Mouse (Mus musculus) hindbrain, embryonic 12.5 days (tissue): ENCODE data around the gene Ankrd11. TPM values are rescaled to one million over a fixed set of nuclear protein-coding genes. Genes with fewer than 3 reads are reported as not detected.

Experiments
- ATAC-seq: fragments of 200-750 bp; cut with Nextera tagmentation; 2 replicates; pipeline ENCODE4 v1.8.0; 2017; ENCODE audit warnings: moderate TSS enrichment; ENCODE audit not compliant: low FRiP score
- H3K27ac ChIP-seq: fragments of 300-500 bp; sonication (generic); 2 replicates; pipeline ENCODE4 v1.5.1; 2016; ENCODE audit warnings: mild to moderate bottlenecking
- H3K27me3 ChIP-seq: fragments of 300-500 bp; sonication (generic); 2 replicates; pipeline ENCODE4 v1.6.1; 2016; ENCODE audit warnings: mild to moderate bottlenecking
- H3K36me3 ChIP-seq: fragments of 300-500 bp; sonication (generic); 2 replicates; pipeline ENCODE4 v1.6.1; 2016; ENCODE audit warnings: mild to moderate bottlenecking
- H3K4me1 ChIP-seq: fragments of 300-500 bp; sonication (generic); 2 replicates; pipeline ENCODE4 v1.6.1; 2016
- H3K4me2 ChIP-seq: fragments of 300-500 bp; sonication (generic); replicated peaks from 2 replicates; pipeline ENCODE4 v1.6.1; 2016; ENCODE audit warnings: mild to moderate bottlenecking
- H3K4me3 ChIP-seq: fragments of 300-500 bp; sonication (generic); 2 replicates; pipeline ENCODE4 v1.5.1; 2016; ENCODE audit warnings: mild to moderate bottlenecking
- H3K9ac ChIP-seq: fragments of 300-500 bp; sonication (generic); 2 replicates; pipeline ENCODE4 v1.6.1; 2016; ENCODE audit warnings: mild to moderate bottlenecking, moderate library complexity
- H3K9me3 ChIP-seq: fragments of 300-500 bp; sonication (generic); replicated peaks from 2 replicates; pipeline ENCODE4 v1.6.1; 2016; ENCODE audit warnings: mild to moderate bottlenecking
- WGBS: fragments of 180-500 bp; shearing (Covaris S2); methylation state at CpG from one replicate; pipeline ENCODE4 v1.1.7; 2016; 5-methylcytosine and 5-hydroxymethylcytosine counted together
- polyA plus RNA-seq: library from polyadenylated mRNA; unstranded; fragments of >200 nt; fragmentation: Nextera tagmentation; extraction: Ambion mirVana; gene quantifications from 2 replicates; pipeline ENCODE4 v1.2.1, GENCODE M21; 2016

Ankrd11 gene
- polyA plus RNA-seq, result 87.0 and 90.1 TPM in 2 replicates

DNA sequence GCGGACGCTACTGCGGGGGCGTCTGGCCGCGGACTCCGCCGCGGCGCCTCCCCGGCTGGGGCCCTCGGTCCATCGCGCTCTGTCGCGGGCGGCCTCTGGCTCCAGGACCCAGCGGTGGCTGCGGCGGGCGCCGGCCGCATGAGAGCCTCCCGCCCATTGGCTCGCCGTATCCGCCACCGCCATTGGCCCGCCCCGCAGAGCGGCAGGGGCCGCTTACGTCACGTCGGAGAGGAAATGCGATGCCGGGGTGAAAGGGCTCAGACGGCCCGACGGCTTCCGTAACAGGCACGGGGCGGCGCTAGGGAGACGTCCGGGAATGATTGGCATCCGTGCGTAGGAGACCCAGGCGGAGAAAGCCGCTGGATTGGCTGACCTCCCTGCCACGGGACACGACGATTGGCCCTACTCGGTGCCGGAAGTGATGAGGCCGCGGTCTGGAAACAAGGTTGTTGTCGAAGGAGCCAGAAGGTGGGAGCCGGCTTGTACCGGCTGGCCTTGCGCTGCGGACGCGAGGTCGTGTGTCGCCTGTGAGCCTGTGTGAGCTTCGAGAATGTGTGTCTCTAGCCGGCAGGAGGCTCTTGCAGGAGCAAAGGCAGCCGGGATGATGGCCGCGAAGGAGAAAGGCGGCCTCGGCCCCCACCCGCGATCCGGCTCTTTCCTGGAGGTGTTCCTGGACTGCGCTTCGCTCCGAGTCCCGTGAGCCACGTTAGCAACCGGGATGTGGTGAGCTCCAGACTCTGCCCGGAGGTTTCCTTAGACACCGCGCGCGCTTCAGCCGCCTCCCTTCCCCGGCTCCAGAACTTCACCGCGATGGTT is at the start of gene Ankrd11:
Gene Ankrd11 (minus strand): TSS at position 120 of the 816 bp plus-strand sequence.
- peak; percentile 98 for ATAC-seq
- Histone ChIP-seq H3K36me3 (0 out of 2 replicates have a peak, but pooled peaks cover 3% of the 10 kb centered on the region), H3K4me3 (peak within 1 kb of the TSS; percentile 100), H3K27ac (peak within 1 kb of the TSS; percentile 98), H3K27me3 (no peaks in the 10 kb centered on the region), H3K4me2 (peak within 1 kb of the TSS; percentile 75), H3K9ac (peak within 1 kb of the TSS; percentile 99), H3K4me1 (peaks cover 33% of the 10 kb centered on the region), H3K9me3 (no peaks in the 10 kb centered on the region)
- under 1% methylated on average over 76 of the region's 91 CpGs for WGBS

DNA sequence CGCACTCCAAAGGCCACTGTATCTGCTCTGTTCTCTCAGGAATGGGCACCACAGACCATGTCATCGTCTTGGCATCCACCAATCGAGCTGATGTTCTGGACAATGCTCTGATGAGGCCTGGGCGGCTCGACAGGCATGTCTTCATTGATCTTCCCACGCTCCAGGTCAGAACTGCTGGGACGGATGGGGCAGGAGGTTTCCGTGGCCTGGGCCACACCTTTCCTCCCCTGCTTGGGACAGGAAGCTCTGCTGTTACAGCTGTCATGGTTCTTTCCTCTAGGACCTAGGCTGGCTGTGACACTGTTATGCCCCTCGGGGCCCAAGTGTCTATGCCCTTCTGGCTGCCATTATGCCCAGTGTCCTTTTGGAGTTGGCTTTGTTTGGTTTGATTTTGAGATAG is 45.2 kb upstream of the Ankrd11 start:
- no peak for ATAC-seq
- Histone ChIP-seq H3K9me3 (no peaks in the 10 kb centered on the region), H3K27me3 (no peaks in the 10 kb centered on the region), H3K4me1 (no peaks in the 10 kb centered on the region), H3K9ac (no peak overlapping the region), H3K4me3 (no peak overlapping the region), H3K4me2 (no peak overlapping the region), H3K36me3 (peaks cover 94% of the 10 kb centered on the region), H3K27ac (no peak overlapping the region)
- 89% methylated on average over 9 of the region's 9 CpGs for WGBS

DNA sequence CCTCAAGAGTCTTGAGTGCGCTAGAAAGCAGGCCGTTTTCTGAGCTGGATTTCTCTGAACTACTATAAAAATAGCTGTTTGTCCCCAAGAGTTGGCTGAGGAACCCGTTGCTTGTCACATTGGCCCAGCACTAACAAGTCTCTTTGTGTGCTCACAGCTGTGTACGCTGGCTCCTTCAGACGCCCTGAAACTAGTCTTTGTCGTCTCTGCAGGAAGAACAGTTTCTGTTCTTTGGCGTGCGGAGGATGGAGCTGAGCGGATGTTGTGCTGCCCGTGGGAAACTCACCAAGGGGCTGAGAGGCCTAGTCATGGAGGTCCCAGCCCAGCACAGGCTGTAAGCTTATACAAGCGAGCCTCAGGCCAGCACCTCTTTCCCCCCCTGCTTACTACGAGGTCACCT is 41.5 kb upstream of the Ankrd11 start:
- 92% methylated on average over 12 of the region's 12 CpGs for WGBS
- Histone ChIP-seq H3K9me3 (no peaks in the 10 kb centered on the region), H3K36me3 (peaks cover 93% of the 10 kb centered on the region), H3K9ac (no peak overlapping the region), H3K4me3 (no peak overlapping the region), H3K4me2 (no peak overlapping the region), H3K27me3 (no peaks in the 10 kb centered on the region), H3K27ac (no peak overlapping the region), H3K4me1 (no peaks in the 10 kb centered on the region)
- no peak for ATAC-seq

DNA sequence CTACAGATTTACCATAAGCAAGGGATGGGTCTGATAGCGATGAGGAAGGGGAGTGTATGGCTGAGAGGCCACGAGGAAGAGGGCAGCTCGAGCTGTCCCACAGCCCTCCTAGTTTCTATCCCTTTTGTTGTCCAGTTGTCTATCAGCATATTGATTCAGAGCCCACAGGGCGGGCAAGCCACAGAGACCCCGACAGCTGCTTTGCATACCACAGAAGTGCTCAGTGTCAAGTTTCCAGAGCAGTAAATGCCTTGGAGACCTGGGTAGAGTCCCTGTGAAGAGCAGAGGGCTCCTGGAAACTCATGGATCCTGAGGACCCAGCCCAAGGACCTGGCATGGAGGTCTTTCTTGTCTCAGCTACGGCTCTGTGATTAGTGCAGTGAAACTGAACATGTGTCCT is 40.9 kb upstream of the Ankrd11 start:
- ATAC-seq, result no peak
- H3K9ac ChIP-seq, result no peak overlapping the region
- H3K9me3 ChIP-seq, result no peaks in the 10 kb centered on the region
- peaks cover 90% of the 10 kb centered on the region for H3K36me3 ChIP-seq
- H3K27me3 ChIP-seq, result no peaks in the 10 kb centered on the region
- no peak overlapping the region for H3K4me2 ChIP-seq
- 81% methylated on average over 6 of the region's 6 CpGs for WGBS
- H3K4me1 ChIP-seq, result no peaks in the 10 kb centered on the region
- no peak overlapping the region for H3K4me3 ChIP-seq
- no peak overlapping the region for H3K27ac ChIP-seq

DNA sequence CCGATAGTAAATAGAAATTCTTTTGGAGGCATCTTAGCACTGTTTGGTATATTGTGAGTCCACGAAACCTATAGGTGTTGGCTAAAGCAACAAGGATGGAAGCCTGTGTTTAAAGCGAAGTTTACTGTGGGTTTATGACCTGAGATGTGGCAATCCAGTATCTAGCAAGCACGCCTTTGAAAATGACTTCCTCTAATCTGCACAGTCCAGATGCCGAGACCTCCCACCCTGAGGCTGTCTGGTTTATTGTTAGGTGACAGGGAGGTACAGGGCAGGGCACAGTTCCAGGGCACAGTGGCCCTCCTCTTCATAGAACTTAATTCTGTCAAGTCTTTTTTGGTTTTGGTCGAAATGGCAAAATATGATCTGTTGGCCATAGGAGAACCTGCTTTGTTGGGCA is 35.1 kb upstream of the Ankrd11 start:
- Histone ChIP-seq H3K27ac (no peak overlapping the region), H3K9ac (no peak overlapping the region), H3K4me3 (no peak overlapping the region), H3K36me3 (peaks cover 94% of the 10 kb centered on the region), H3K27me3 (no peaks in the 10 kb centered on the region), H3K4me2 (no peak overlapping the region), H3K4me1 (no peaks in the 10 kb centered on the region), H3K9me3 (no peaks in the 10 kb centered on the region)
- 91% methylated on average over 6 of the region's 6 CpGs for WGBS
- no peak for ATAC-seq

DNA sequence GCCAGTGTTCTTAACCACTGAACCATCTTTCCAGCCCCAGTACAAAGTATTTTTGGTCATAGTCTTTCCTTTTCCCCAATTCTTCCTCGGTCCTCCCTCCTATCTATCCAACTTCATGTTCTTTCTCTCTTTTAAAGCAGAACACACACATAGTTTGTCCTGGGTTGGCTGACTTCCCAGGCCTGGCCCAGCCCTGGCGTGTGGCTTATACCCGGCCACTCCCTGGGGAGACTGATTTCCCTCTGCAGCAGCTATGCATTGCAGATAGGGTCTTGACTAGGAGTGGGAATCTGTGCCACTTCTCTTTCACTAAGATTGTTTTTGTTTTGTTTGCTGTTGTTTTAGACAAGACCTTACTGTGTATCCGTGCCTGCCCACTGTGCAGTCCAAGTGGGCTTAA is 29.1 kb upstream of the Ankrd11 start:
- Histone ChIP-seq H3K9ac (no peak overlapping the region), H3K27ac (no peak overlapping the region), H3K27me3 (no peaks in the 10 kb centered on the region), H3K4me1 (peaks cover 11% of the 10 kb centered on the region), H3K36me3 (peaks cover 68% of the 10 kb centered on the region), H3K4me2 (no peak overlapping the region), H3K9me3 (no peaks in the 10 kb centered on the region), H3K4me3 (no peak overlapping the region)
- no peak for ATAC-seq
- WGBS, result 87% methylated on average over 4 of the region's 4 CpGs

DNA sequence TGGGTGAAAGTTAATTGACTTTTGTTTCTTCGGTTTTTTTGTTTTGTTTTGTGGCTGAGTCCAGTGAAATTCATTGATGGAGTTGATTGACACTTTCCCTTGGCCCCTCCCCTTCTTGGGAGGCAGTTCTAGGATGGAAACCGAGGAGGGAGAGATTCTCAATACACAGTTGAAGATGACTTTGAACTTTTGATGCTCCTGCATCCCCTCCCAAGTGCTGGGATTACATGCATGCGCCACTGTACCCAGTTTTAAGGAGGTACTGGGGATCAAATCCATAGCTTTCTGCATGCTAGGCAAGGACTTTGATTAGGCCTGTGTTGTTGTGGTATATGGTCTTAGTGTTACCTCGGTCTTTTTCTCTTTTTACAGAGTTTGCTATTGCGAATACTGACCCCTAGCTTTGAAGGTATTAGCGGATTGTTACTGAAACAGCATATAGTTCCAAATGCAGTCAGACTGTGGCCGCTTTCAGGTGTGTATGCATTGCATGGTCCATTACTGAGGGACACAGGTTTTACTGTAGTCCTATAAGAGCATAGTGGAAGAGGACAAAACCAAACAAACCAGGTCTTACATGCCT is 24.1 kb upstream of the Ankrd11 start:
- ATAC-seq, result no peak
- Histone ChIP-seq H3K9me3 (no peaks in the 10 kb centered on the region), H3K4me1 (peaks cover 22% of the 10 kb centered on the region), H3K9ac (peak overlapping the region; percentile 90), H3K27ac (peak overlapping the region; percentile 92), H3K27me3 (no peaks in the 10 kb centered on the region), H3K36me3 (peaks cover 22% of the 10 kb centered on the region), H3K4me3 (peak overlapping the region; percentile 95), H3K4me2 (peak overlapping the region; percentile 68)
- 41% methylated on average over 7 of the region's 7 CpGs for WGBS

DNA sequence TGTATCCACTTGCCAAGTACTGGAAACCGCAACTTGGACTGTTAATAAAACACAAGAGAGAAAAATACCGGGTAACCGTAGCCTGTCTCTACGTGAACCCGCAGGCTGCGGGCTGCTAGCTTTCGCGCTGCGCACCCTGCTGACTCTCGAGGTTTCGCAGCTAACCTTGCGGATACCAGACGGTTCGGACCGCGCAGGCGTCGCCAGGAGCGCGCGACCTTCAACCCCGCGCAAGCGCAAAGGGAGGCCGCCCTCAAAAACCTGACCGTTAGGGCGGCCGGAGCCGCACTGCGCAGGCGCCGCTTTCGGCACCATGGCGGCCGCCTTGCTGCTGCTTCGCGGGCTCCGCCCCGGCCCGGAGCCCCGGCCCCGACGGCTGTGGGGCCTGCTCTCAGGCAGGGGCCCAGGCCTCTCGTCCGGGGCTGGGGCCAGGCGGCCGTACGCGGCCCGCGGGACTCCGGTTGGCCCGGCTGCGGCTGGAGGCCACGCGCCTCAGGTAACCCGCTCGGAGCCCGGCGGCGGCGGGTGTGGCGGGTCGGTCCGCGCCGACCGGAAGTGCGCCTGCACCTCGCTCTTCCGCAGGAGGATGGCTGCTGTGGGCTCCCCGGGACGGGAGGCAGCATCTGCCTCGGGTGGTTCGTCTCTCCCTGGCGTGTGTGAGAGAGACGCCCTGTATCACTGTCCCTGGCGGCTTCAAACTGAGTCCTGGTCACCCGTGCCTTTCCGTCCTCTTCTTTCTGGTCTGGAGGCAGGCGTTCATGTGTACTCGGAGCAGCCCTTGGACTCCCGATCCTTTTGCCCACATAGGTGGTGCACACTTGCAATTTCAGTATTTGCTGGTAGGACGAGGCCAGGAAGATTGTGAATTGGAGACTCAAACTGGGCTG is 23.4 kb upstream of the Ankrd11 start:
- H3K27ac ChIP-seq, result peak overlapping the region; percentile 92
- WGBS, result under 1% methylated on average over 76 of the region's 84 CpGs
- no peaks in the 10 kb centered on the region for H3K9me3 ChIP-seq
- H3K9ac ChIP-seq, result peak overlapping the region; percentile 90
- H3K4me2 ChIP-seq, result peak overlapping the region; percentile 68
- H3K36me3 ChIP-seq, result peaks cover 17% of the 10 kb centered on the region
- H3K4me1 ChIP-seq, result peaks cover 22% of the 10 kb centered on the region
- H3K4me3 ChIP-seq, result peak overlapping the region; percentile 95
- ATAC-seq, result peak; percentile 96
- H3K27me3 ChIP-seq, result no peaks in the 10 kb centered on the region

DNA sequence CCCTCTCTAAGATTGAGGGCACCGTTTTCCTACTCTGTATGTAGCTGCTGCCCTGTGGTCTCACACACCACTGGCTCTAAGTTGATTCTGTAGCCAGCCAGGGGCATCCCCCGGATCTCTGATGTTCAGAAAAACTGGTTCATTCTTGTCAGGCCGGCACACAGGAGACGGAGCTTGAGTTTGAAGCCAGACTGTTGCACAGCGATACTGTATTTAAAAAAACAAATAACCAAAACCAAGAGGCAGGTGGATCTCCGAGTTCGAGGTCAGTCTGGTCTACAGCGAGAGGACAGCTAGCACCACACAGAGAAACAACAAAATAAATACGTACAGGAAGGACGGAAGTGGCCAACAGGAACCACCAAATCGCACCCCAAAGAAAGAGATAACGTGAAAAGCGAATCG is 22.7 kb upstream of the Ankrd11 start:
- peak; percentile 53 for ATAC-seq
- Histone ChIP-seq H3K27me3 (no peaks in the 10 kb centered on the region), H3K27ac (peak overlapping the region; percentile 92), H3K4me3 (peak overlapping the region; percentile 95), H3K4me2 (peak overlapping the region; percentile 68), H3K9ac (peak overlapping the region; percentile 90), H3K36me3 (peaks cover 13% of the 10 kb centered on the region), H3K4me1 (peaks cover 22% of the 10 kb centered on the region), H3K9me3 (no peaks in the 10 kb centered on the region)
- WGBS, result 1% methylated on average over 14 of the region's 14 CpGs

DNA sequence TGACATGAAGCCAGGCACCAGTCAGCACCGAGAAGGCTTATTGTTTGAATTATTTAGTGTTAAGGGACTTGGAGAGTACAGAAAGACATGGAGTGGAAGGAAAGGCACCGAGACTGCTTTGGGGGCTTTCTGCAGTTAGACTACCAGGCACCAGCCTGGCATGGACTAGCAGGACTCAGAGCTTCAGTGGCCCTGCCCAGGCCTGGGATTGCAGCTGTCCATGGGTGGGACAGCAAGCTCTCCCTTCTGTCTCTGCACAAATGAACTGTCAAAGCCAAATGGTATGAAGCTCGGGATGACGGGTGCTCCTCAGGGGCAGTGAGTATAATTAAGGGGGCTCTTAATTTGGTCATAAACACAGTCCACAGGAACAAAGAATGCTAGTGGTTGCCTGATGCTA is 22.0 kb upstream of the Ankrd11 start:
- Histone ChIP-seq H3K27me3 (no peaks in the 10 kb centered on the region), H3K4me3 (0 out of 2 replicates have a peak overlapping the region, but pooled peaks have one; percentile 95), H3K27ac (peak overlapping the region; percentile 92; the same call in 1 of the 2 replicates), H3K4me1 (peaks cover 22% of the 10 kb centered on the region), H3K9ac (peak overlapping the region; percentile 90; the same call in 1 of the 2 replicates), H3K36me3 (peaks cover 13% of the 10 kb centered on the region), H3K4me2 (peak overlapping the region; percentile 68), H3K9me3 (no peaks in the 10 kb centered on the region)
- no peak for ATAC-seq
- WGBS, result 85% methylated on average over 4 of the region's 4 CpGs

DNA sequence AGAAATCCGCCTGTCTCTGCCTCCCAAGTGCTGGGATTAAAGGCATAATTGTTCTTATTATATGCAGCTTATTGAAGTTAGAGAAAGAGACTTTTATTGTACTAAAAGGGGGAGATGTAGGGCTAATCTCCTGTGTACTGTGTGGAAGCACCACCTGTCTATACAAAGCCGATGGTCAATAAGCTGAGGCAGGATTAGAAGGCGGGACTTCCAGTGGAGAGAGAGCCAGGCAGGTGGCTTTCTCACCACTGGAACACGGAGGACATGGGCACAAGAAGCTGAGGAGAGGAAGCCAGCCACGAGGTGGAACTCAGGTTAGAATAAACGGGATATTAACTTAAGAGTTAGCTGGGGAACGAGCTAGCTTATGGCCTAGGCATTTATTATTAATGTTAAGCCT is 20.6 kb upstream of the Ankrd11 start, which contains the start of gene Spg7:
Gene Spg7 (plus strand): TSS at position 222 of the 400 bp plus-strand sequence.
- Histone ChIP-seq H3K4me2 (no peak within 1 kb of the TSS), H3K9ac (no peak within 1 kb of the TSS), H3K36me3 (peaks cover 6% of the 10 kb centered on the region), H3K4me1 (peaks cover 22% of the 10 kb centered on the region), H3K9me3 (no peaks in the 10 kb centered on the region), H3K4me3 (no peak within 1 kb of the TSS), H3K27ac (no peak within 1 kb of the TSS), H3K27me3 (no peaks in the 10 kb centered on the region)
- 77% methylated on average over 7 of the region's 7 CpGs for WGBS
- ATAC-seq, result no peak

DNA sequence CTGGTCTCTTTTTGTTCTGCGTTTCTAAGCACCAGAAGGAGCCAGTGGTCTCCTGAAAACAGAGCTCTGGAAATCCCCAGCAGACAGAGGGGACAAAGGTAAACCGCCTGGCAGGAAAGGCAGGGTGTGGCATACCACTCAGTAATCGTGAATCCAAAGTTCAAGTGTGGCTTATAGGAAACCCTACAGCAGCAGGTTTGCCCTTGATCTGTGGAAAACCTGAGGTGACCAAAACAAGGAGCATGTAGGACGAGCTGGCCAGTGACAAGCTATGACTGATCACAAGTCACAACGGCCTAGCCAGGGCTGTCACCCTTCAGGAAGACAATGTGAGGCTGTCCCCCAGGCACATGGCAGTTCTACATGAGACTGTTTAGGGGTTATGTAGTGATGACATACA is 9.4 kb upstream of the Ankrd11 start:
- no peak overlapping the region for H3K27ac ChIP-seq
- ATAC-seq, result no peak
- H3K27me3 ChIP-seq, result no peaks in the 10 kb centered on the region
- H3K36me3 ChIP-seq, result no peaks in the 10 kb centered on the region
- 76% methylated on average over 5 of the region's 5 CpGs for WGBS
- no peak overlapping the region for H3K9ac ChIP-seq
- no peak overlapping the region for H3K4me3 ChIP-seq
- H3K4me1 ChIP-seq, result no peaks in the 10 kb centered on the region
- H3K9me3 ChIP-seq, result no peaks in the 10 kb centered on the region
- H3K4me2 ChIP-seq, result no peak overlapping the region
